Mouse (Mus musculus) midbrain, embryonic 10.5 days (tissue): ENCODE measurements around the gene Aldh3b3. TPM values are rescaled to one million over a fixed set of nuclear protein-coding genes. Genes with fewer than 3 reads are reported as not detected.
A peak's percentile ranks its signal among the peaks of the same experiment; 100 is the strongest.

Experiments
- DNase-seq: peaks from one replicate; pipeline ENCODE4 v3.0.0-alpha.2; 2017; ENCODE audit warnings: low spot score
- H3K27ac ChIP-seq: fragments of 300-500 bp; sonication (generic); replicated peaks from 2 replicates; pipeline ENCODE4 v1.5.1; 2016; ENCODE audit warnings: mild to moderate bottlenecking
- H3K27me3 ChIP-seq: fragments of 300-500 bp; sonication (generic); 2 replicates; pipeline ENCODE4 v1.6.1; 2016; ENCODE audit warnings: low read depth, mild to moderate bottlenecking; ENCODE audit not compliant: poor library complexity, severe bottlenecking
- H3K36me3 ChIP-seq: fragments of 300-500 bp; sonication (generic); 2 replicates; pipeline ENCODE4 v1.6.1; 2016; ENCODE audit warnings: mild to moderate bottlenecking, moderate library complexity
- H3K4me1 ChIP-seq: fragments of 300-500 bp; sonication (generic); 2 replicates; pipeline ENCODE4 v1.6.1; 2016
- H3K4me3 ChIP-seq: fragments of 300-500 bp; sonication (generic); 2 replicates; pipeline ENCODE4 v1.5.1; 2016; ENCODE audit warnings: mild to moderate bottlenecking, moderate library complexity
- H3K9me3 ChIP-seq: fragments of 300-500 bp; sonication (generic); replicated peaks from 2 replicates; pipeline ENCODE4 v1.6.1; 2016; ENCODE audit warnings: mild to moderate bottlenecking
- WGBS: fragments of 180-500 bp; shearing (Covaris S2); methylation state at CpG from one replicate; pipeline ENCODE4 v1.1.7; 2016; 5-methylcytosine and 5-hydroxymethylcytosine counted together
- polyA plus RNA-seq: library from polyadenylated mRNA; unstranded; fragments of >200 nt; fragmentation: Nextera tagmentation; extraction: Ambion mirVana; gene quantifications from 2 replicates; pipeline ENCODE4 v1.2.1, GENCODE M21; 2016

Gene Aldh3b3
- polyA plus RNA-seq, 1 experiment from 2014 or later, result not detected

GRCm38 (mm10) chr19:3926685-3927084, 31.8 kb upstream of the Aldh3b3 start:
- WGBS, result 69% methylated on average over 6 of the region's 6 CpGs
- DNase-seq, result no peak
- Histone ChIP-seq H3K4me3 (no peak overlapping the region), H3K36me3 (no peaks in the 10 kb centered on the region), H3K9me3 (no peaks in the 10 kb centered on the region), H3K4me1 (peaks cover 23% of the 10 kb centered on the region), H3K27ac (no peak overlapping the region), H3K27me3 (no peaks in the 10 kb centered on the region)

DNA sequence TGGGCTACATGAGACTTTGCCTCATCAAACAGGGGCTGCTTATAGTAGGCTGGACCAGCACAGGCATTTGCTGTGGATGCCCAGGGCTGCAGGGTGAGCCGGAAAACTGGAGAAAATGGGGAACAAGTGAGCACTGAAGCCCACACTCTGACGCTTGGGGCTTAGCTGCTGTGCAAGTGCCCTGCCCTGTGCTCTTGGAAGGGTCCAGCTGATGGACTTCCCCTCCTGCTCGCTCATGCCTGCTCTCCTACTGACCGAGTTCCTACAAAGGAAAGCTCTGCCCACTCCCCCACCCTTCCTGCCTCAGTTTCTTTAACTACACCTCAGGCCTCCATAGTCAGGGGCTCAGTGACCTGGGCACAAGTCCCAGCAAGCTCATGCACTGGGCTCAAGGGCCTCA, 30.5 kb upstream of the Aldh3b3 start:
- Histone ChIP-seq H3K27me3 (no peaks in the 10 kb centered on the region), H3K4me3 (no peak overlapping the region), H3K4me1 (peaks cover 23% of the 10 kb centered on the region), H3K27ac (no peak overlapping the region), H3K36me3 (no peaks in the 10 kb centered on the region), H3K9me3 (no peaks in the 10 kb centered on the region)
- DNase-seq, result no peak
- WGBS, result 81% methylated on average over 4 of the region's 4 CpGs

GRCm38 (mm10) chr19:3928779-3929178, 29.7 kb upstream of the Aldh3b3 start:
- Histone ChIP-seq H3K4me3 (no peak overlapping the region), H3K36me3 (no peaks in the 10 kb centered on the region), H3K4me1 (peaks cover 18% of the 10 kb centered on the region), H3K9me3 (no peaks in the 10 kb centered on the region), H3K27me3 (no peaks in the 10 kb centered on the region), H3K27ac (no peak overlapping the region)
- no peak for DNase-seq
- WGBS, result 78% methylated on average over 4 of the region's 4 CpGs

DNA sequence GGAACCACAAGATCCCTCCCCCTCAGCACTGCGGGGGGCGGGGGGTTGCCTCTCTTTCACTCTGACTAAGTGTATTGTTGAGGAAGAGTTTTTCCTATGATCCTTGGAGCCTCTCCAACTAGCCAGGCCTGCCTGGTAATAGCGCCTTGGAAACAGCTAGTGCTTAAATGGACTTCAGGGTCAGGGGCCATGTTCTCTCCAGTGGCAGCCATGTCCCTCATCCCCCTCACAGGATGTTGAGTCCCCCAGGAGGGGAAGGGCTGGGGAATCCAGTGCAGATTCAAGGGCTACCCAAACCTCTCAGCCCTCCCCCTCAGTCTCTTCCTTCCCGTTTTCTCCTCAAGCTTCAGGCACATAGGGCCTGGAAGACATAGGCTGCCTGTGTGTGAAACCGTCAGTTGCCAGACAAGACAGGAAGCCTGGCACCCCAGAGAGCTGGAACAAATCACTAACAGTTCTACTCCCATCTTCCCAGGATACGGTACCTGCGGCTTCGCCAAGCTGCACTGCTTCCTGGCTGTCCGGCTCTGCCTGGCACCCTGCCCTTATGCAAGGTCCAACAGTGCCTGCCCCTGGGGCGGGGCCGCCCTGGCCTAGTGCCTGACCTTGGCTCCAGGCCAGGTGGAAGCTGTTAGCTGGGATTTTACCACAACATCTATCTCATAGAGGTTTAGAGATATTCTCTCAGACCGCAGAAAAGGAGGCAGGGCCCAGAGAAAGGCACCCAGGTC, 29.1 kb upstream of the Aldh3b3 start, which contains the start of gene Aldh3b1:
Aldh3b1 (minus strand) TSS at position 598 of the 731 bp plus-strand sequence.
- no peaks in the 10 kb centered on the region for H3K9me3 ChIP-seq
- H3K27ac ChIP-seq, result peak within 1 kb of the TSS; percentile 18; the same call in 1 of the 2 replicates
- no peak within 1 kb of the TSS for H3K4me3 ChIP-seq
- no peak for DNase-seq
- 72% methylated on average over 12 of the region's 12 CpGs for WGBS
- H3K36me3 ChIP-seq, result no peaks in the 10 kb centered on the region
- peaks cover 14% of the 10 kb centered on the region for H3K4me1 ChIP-seq
- H3K27me3 ChIP-seq, result no peaks in the 10 kb centered on the region

DNA sequence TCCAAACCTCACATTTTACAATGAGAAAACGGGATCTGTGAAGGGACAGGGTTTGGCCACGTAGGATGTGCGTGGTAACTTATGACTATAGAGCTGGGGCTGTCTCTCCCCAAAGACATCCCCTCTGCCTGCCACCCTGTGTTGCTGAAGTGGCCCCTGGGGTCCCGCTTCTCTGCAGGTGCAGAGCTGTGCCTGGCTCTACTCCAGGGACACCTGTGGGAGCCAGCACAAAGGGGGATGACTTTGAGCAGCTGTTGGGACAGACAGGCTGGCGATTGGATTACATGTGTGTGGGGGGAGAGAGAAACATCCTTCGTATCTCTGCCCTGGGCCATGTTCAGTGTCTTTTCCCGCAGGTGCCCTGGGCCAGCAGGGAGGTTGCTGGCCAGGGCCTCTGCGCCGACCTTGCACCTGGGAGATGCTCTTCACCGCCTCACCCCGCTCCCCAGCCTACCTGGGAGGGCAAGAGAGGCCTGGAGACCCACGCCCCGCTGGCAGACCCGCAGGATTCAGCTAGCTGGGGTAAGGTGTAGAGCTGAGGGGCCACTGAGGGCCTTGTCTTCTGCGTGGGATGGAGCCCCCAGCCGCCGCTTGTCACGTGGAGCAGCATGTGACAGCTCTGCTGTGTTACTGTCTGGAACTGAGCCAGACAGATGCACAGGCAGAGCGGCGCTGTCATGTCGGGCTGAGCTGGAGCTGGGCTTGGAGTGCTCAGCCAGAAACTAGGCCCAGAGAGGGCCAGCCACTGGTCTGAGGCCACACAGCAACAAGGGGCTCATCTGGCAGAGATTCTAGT, 28.0 kb upstream of the Aldh3b3 start:
- Histone ChIP-seq H3K27me3 (peaks cover 10% of the 10 kb centered on the region), H3K36me3 (no peaks in the 10 kb centered on the region), H3K4me1 (peaks cover 20% of the 10 kb centered on the region), H3K27ac (no peak overlapping the region), H3K9me3 (no peaks in the 10 kb centered on the region), H3K4me3 (no peak overlapping the region)
- 77% methylated on average over 21 of the region's 21 CpGs for WGBS
- DNase-seq, result no peak

GRCm38 (mm10) chr19:3931716-3932115, 26.7 kb upstream of the Aldh3b3 start:
- Histone ChIP-seq H3K27me3 (peaks cover 22% of the 10 kb centered on the region), H3K27ac (no peak overlapping the region), H3K4me1 (peaks cover 29% of the 10 kb centered on the region), H3K9me3 (no peaks in the 10 kb centered on the region), H3K36me3 (no peaks in the 10 kb centered on the region), H3K4me3 (no peak overlapping the region)
- WGBS, result 90% methylated on average over 9 of the region's 9 CpGs
- DNase-seq, result no peak

DNA sequence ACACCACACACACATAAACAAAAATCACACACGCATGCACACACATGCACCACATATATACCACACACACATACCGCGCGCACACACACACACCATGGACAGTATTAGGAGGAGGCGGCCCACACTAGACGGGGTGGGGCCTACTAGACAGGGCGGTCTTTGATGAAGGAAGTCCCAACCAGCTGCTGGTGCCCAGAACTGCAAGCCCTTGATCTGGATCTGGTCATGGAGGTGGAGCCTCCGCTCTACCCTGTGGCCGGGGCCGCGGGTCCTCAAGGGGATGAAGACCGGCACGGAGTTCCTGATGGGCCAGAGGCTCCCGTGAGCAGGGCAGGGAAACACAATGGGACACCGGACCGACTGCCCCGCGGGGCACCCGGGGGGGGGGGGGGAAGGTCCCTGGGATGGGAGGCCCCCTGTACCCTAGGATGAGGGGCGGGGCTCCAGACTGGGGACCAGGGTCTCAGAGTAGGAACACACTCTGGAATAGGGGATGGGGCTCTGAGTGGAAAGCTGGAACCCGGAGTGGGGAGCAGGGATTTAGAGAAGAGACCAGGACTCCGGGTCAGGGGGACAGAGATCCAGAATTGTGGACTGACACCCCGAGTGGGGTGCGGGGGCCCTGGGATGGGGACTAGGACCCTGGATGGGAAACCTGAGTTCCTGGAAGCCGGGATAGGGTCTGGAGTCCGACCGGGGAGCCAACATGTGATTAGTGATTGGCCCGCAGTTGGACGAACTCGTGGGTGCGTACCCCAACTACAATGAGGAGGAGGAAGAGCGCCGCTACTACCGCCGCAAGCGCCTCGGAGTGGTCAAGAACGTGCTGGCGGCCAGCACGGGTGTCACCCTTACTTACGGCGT, 23.2 kb upstream of the Aldh3b3 start, which contains the start of gene Unc93b1:
Unc93b1 (plus strand) TSS at position 155 of the 864 bp plus-strand sequence.
- Histone ChIP-seq H3K4me3 (peak within 1 kb of the TSS; percentile 60), H3K36me3 (no peaks in the 10 kb centered on the region), H3K4me1 (peaks cover 18% of the 10 kb centered on the region), H3K9me3 (no peaks in the 10 kb centered on the region), H3K27ac (peak within 1 kb of the TSS; percentile 77), H3K27me3 (peaks cover 29% of the 10 kb centered on the region)
- 6% methylated on average over 42 of the region's 42 CpGs for WGBS
- peak; percentile 52 for DNase-seq

DNA sequence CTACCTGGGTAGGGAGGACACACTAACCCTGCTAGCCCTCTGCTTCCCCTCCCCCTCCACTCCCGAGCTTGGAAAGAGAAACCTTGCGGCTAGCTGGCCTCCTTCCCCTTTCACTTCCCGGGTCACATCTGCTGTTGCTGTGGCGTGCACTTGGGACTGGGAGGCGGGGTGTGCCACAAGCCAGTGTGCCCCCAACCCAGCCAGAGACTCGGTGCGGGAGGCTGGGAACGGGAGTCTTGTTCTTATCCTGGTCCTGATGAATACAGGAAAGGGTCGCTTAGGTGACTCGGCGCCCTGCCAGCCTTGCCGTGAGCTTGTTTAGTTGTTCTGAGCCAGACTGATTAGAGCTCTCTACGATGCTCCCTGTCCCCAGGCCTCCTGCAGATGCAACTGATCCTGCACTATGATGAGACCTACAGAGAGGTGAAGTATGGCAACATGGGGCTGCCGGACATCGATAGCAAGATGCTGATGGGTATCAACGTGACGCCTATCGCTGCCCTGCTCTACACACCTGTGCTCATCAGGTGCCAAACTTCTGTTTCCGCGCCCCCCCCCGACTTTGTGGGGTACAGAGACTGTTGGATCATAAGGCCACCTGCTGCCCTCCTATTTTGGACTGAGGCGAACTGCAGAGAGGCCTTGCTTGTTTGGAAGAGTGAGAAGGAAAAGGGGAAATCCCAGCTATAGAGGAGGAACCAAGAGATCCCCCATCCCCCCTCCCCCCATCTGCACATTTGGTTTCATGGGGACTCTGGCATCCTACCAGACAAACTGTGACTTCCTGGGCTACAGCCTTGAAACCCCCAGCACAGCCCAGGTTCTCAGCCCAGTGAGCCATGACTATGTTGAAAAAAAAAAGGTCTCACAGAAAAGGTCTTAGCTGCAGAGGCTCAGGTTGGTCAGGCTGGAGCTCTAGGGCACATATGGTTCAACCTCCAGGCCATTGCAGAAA, 22.3 kb upstream of the Aldh3b3 start:
- H3K27me3 ChIP-seq, result peaks cover 29% of the 10 kb centered on the region
- peak overlapping the region; percentile 77 for H3K27ac ChIP-seq
- peak overlapping the region; percentile 60 for H3K4me3 ChIP-seq
- DNase-seq, result peak; percentile 49
- H3K9me3 ChIP-seq, result no peaks in the 10 kb centered on the region
- 6% methylated on average over 22 of the region's 22 CpGs for WGBS
- H3K36me3 ChIP-seq, result no peaks in the 10 kb centered on the region
- H3K4me1 ChIP-seq, result peaks cover 18% of the 10 kb centered on the region

DNA sequence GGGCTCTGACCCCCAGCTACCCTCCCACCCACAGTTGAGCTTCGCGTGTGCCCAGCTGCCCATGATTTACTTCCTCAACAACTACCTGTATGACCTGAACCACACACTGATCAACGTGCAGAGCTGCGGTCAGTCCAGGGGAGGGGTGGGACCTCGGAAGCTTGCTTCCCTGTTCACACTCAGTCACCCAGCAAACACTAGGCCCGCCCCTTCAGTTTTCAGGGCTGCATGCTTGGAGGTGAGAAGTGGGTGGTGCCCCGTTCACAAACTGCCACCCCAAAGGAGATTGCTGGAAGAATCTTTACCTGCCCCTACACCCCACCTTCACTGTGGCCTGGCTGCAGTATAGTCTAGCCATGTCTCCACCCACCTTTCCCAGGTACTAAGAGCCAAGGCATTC, 16.1 kb upstream of the Aldh3b3 start:
- peaks cover 4% of the 10 kb centered on the region; the same call in 1 of the 2 replicates for H3K4me1 ChIP-seq
- WGBS, result 85% methylated on average over 7 of the region's 7 CpGs
- no peaks in the 10 kb centered on the region for H3K9me3 ChIP-seq
- peaks cover 18% of the 10 kb centered on the region; the same call in 1 of the 2 replicates for H3K27me3 ChIP-seq
- DNase-seq, result no peak
- no peak overlapping the region for H3K4me3 ChIP-seq
- H3K36me3 ChIP-seq, result no peaks in the 10 kb centered on the region
- H3K27ac ChIP-seq, result no peak overlapping the region

DNA sequence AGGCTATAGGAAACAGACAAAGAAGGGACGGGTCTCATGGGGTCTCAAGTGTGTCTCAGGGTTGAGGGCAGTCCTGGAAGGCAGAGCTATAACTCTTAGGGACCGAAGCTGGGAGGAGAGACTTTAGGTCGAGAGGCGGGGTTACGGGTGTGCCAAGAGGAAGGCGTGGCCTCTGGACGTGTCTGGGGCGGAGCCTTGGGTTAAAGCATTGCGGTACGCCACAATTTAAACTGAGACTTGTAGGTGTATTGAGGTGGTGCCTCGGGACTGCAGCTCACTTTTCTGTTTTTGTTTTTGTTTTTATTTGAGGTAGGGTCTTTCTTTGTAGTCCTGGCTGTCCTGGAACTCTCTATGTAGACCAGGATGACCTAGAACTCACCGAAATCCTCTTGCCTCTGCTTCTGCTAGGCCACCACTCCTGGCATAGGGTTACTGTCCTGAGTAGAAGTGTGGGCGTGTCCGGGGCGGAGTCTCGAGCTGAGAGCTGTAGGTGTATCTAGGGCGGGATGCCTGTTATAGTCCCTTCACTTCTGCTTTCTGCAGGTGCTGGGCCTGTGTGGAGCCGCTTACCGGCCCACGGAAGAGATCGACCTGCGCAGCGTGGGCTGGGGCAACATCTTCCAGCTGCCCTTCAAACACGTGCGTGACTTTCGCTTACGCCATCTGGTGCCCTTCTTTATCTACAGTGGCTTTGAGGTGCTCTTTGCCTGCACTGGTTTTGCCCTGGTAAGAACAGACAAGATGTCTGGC, 15.3 kb upstream of the Aldh3b3 start:
- no peak for DNase-seq
- Histone ChIP-seq H3K27me3 (peaks cover 18% of the 10 kb centered on the region; the same call in 1 of the 2 replicates), H3K4me3 (peak overlapping the region; percentile 10; the same call in 1 of the 2 replicates), H3K4me1 (peaks cover 4% of the 10 kb centered on the region; the same call in 1 of the 2 replicates), H3K27ac (no peak overlapping the region), H3K36me3 (no peaks in the 10 kb centered on the region), H3K9me3 (no peaks in the 10 kb centered on the region)
- 24% methylated on average over 27 of the region's 27 CpGs for WGBS
